ENCODE assay signal across 14 mouse cellular contexts in the genomic region with DNA sequence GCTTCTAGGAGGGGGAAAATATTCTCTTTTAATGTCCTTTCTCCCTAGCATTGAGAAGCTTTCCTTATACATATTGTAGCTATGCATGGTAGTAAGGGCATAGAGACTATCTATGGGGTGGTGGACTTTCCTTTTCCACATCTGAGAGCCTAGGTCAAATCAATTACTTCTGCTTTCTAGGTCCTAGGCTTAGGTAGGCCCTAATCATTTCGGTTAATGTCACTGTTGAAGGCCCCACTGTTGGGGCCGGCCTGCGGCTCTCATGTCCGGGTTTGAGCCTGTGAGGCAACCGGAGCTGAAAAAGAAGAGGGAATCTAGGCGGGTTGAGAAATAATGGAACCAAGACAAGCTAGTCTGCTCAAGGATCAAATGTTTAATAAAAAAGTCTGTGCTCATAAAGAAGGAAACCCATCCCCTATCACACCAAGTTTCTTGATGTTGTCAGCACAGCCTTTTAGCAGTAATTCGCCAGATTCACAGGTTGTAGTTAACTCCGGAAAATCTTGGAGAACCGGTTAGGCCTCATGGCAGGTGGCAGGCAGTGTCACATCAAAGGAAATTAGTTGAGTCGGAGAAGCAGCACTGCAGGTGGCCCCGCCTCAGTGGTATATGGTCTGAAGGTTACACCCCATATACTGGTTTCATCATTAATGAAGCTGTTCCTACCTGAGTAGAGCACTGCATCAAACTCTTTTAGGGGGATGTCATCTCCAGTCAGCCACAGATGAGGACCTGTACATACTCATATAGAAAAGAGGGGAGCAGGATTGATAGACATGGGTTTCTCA.
"Had no signal": no experiment of that assay in that cellular context is flagged by ENCODE, and none has a peak within 500 bp of the region (broad histone marks: within the 10 kb centered on the region; RNA-seq: fewer than 3 reads in every experiment).

No protein-coding gene starts in this region.

- H3K27ac ChIP-seq: kidney, embryonic 15.5 days; left cerebral cortex, adult 2 months; liver, embryonic 14.5 days; midbrain, embryonic 10.5 days; midbrain, embryonic 15.5 days; neural tube, embryonic 12.5 days had no signal

- H3K4me2 ChIP-seq: kidney, embryonic 15.5 days; midbrain, embryonic 15.5 days; neural tube, embryonic 12.5 days had no signal

- H3K9ac ChIP-seq: kidney, embryonic 15.5 days; liver, embryonic 14.5 days; midbrain, embryonic 15.5 days; neural tube, embryonic 12.5 days had no signal

- DNase-seq: kidney, adult 18-20 months; kidney, postnatal 14 days; lung, adult 18-20 months; lung, postnatal 10 days; lung, postnatal 4 days; retina, postnatal 1 day; thymus, adult 18-20 months; thymus, postnatal 14 days had no signal

- H3K4me3 ChIP-seq: kidney, embryonic 15.5 days; left cerebral cortex, adult 2 months; midbrain, embryonic 10.5 days; midbrain, embryonic 15.5 days; neural tube, embryonic 12.5 days had no signal

- H3K4me1 ChIP-seq: kidney, embryonic 15.5 days; midbrain, embryonic 10.5 days; midbrain, embryonic 15.5 days; neural tube, embryonic 12.5 days had no signal

- ATAC-seq: midbrain, embryonic 15.5 days had no signal

- H3K27me3 ChIP-seq: kidney, embryonic 15.5 days; midbrain, embryonic 15.5 days; neural tube, embryonic 12.5 days had no signal
